In the genomic region with DNA sequence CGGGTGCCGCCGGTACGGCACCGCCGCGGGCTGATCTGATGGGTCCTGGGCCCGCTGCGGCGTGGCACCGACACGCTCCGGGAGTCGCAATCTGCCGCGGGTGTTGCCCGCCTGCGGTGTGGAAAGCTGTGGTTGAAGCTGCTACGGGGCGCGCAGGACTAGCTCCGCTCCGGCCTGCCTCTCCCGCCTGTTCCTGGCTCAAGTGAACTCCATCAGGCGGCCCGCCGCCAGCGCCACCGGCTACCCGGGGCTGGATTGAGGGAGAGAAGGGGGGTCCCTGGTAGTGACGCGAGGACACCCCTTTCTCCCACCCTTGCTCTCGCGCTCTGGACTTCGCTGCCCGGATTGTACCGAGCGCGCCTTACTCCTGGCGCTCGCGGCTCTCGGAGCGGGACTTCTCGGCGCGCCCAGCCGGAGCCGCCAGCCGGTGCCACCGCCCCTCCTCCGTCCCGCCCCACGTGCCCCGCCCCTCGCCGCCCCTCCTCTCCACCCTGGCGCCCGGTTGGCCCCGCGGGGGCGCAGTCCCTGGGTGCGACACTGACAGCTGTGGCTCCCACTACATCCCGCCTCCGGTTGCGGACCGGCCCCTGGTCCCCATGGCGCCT, we compare ENCODE assay signal across 8 mouse cellular contexts.
DNase-seq lines count a peak whose midpoint lies in the region; ATAC-seq and TF ChIP-seq lines count a peak whose summit lies in the region.

No protein-coding gene starts in this region.

- no peaks in the 10 kb centered on the region for H3K4me1 ChIP-seq in thymus, adult 2 months (replicated peaks; ENCODE audit: control insufficient read depth, insufficient read depth, low read length)
- H3K4me1 ChIP-seq in embryonic fibroblast, embryonic 13.5 days (ENCODE audit: control insufficient read depth, insufficient read depth, low read length) = peaks cover 4% of the 10 kb centered on the region
- H3K4me1 ChIP-seq in heart, embryonic 11.5 days (ENCODE audit: control insufficient read depth, insufficient read depth, low read length) = peaks cover 9% of the 10 kb centered on the region; the same call in 1 of the 2 replicates
- peaks cover 20% of the 10 kb centered on the region for H3K4me1 ChIP-seq in kidney, embryonic 15.5 days
- H3K4me1 ChIP-seq in liver, embryonic 11.5 days (replicated peaks; ENCODE audit: control insufficient read depth, insufficient read depth, low read length) = peaks cover 2% of the 10 kb centered on the region; the same call in 1 of the 2 replicates

- no peak for DNase-seq in thymus, adult 2 months
- no peak for DNase-seq in thymus, postnatal 0 days (ENCODE audit: low spot score)
- DNase-seq in liver, embryonic 11.5 days (ENCODE audit: low spot score) = peak; percentile 82
- peak; percentile 91 for DNase-seq in neural tube, embryonic 10.5 days (ENCODE audit: extremely low spot score, low spot score)
- DNase-seq in thymus, postnatal 36 days = peak; percentile 7 to 8

- TF ChIP-seq CTCF in thymus, adult 2 months (IDR thresholded peaks at IDR 0.05; ENCODE audit: borderline replicate concordance, control insufficient read depth, extremely low read depth, insufficient read depth, low read length, poor library complexity) = no peak
- 0 out of 2 replicates have a peak, but pooled peaks have one; percentile 13 for TF ChIP-seq CTCF in embryonic fibroblast, embryonic 13.5 days (IDR thresholded peaks at IDR 0.05; ENCODE audit: borderline replicate concordance, insufficient read depth, low read length)

- peak; percentile 75 for ATAC-seq in heart, embryonic 11.5 days (replicated peaks; ENCODE audit: insufficient number of reproducible peaks, low FRiP score, low TSS enrichment)
- peak; percentile 87 for ATAC-seq in kidney, embryonic 15.5 days (replicated peaks; ENCODE audit: low FRiP score)
- peak; percentile 71 for ATAC-seq in liver, embryonic 11.5 days (replicated peaks; ENCODE audit: low FRiP score)

- no peaks in the 10 kb centered on the region for H3K36me3 ChIP-seq in thymus, adult 2 months (ENCODE audit: control insufficient read depth, insufficient read depth, low read length)
- no peaks in the 10 kb centered on the region for H3K36me3 ChIP-seq in heart, embryonic 11.5 days (ENCODE audit: control insufficient read depth, insufficient read depth, low read length)
- 0 out of 2 replicates have a peak, but pooled peaks cover under 1% of the 10 kb centered on the region for H3K36me3 ChIP-seq in kidney, embryonic 15.5 days
- no peaks in the 10 kb centered on the region for H3K36me3 ChIP-seq in liver, embryonic 11.5 days (ENCODE audit: control insufficient read depth, insufficient read depth, low read length)

- WGBS in thymus, adult 2 months = 2% methylated on average over 67 of the region's 68 CpGs
- WGBS in heart, embryonic 11.5 days (ENCODE audit: insufficient replicate concordance) = under 1% methylated on average over 59 of the region's 68 CpGs
- under 1% methylated on average over 64 of the region's 68 CpGs for WGBS in kidney, embryonic 15.5 days
- WGBS in liver, embryonic 11.5 days = under 1% methylated on average over 65 of the region's 68 CpGs

- H3K27me3 ChIP-seq in thymus, adult 2 months (ENCODE audit: control insufficient read depth, insufficient read depth, low read length) = peaks cover 6% of the 10 kb centered on the region; the same call in 1 of the 2 replicates
- H3K27me3 ChIP-seq in heart, embryonic 11.5 days (ENCODE audit: control insufficient read depth, insufficient read depth, low read length) = no peaks in the 10 kb centered on the region
- H3K27me3 ChIP-seq in kidney, embryonic 15.5 days = peaks cover 3% of the 10 kb centered on the region; the same call in 1 of the 2 replicates
- H3K27me3 ChIP-seq in liver, embryonic 11.5 days (replicated peaks; ENCODE audit: control insufficient read depth, insufficient read depth, low read length) = peaks cover 33% of the 10 kb centered on the region

- TF ChIP-seq POLR2A in thymus, adult 2 months (IDR thresholded peaks at IDR 0.05; ENCODE audit: control insufficient read depth, extremely low read depth, insufficient read depth, low read length, poor library complexity) = no peak
- peak; percentile 93 for TF ChIP-seq POLR2A in embryonic fibroblast, embryonic 13.5 days (IDR thresholded peaks at IDR 0.05; ENCODE audit: low read depth, low read length)

- H3K4me2 ChIP-seq in heart, embryonic 11.5 days = peak overlapping the region; percentile 75
- H3K4me2 ChIP-seq in kidney, embryonic 15.5 days = peak overlapping the region; percentile 83
- peak overlapping the region; percentile 75 for H3K4me2 ChIP-seq in liver, embryonic 11.5 days

- H3K9ac ChIP-seq in heart, embryonic 11.5 days (ENCODE audit: low read depth, low read length) = peak overlapping the region; percentile 91
- H3K9ac ChIP-seq in kidney, embryonic 15.5 days = peak overlapping the region; percentile 88
- H3K9ac ChIP-seq in liver, embryonic 11.5 days (ENCODE audit: low read depth, low read length) = peak overlapping the region; percentile 71

- peak overlapping the region; percentile 20 for H3K4me3 ChIP-seq in thymus, adult 2 months (ENCODE audit: control insufficient read depth, insufficient read depth, low read length)
- peak overlapping the region; percentile 83 for H3K4me3 ChIP-seq in embryonic fibroblast, embryonic 13.5 days (ENCODE audit: insufficient read depth, low read length)
- H3K4me3 ChIP-seq in heart, embryonic 11.5 days (ENCODE audit: low read depth, low read length) = peak overlapping the region; percentile 65
- H3K4me3 ChIP-seq in kidney, embryonic 15.5 days (replicated peaks) = peak overlapping the region; percentile 83
- peak overlapping the region; percentile 59 for H3K4me3 ChIP-seq in liver, embryonic 11.5 days (ENCODE audit: low read depth, low read length)

- no peak overlapping the region for H3K27ac ChIP-seq in thymus, adult 2 months (ENCODE audit: control insufficient read depth, insufficient read depth, low read length)
- H3K27ac ChIP-seq in embryonic fibroblast, embryonic 13.5 days (ENCODE audit: insufficient read depth, low read length) = peak overlapping the region; percentile 69; the same call in 1 of the 2 replicates
- peak overlapping the region; percentile 87 for H3K27ac ChIP-seq in heart, embryonic 11.5 days (ENCODE audit: low read depth, low read length)
- H3K27ac ChIP-seq in kidney, embryonic 15.5 days = peak overlapping the region; percentile 95
- peak overlapping the region; percentile 77 for H3K27ac ChIP-seq in liver, embryonic 11.5 days (ENCODE audit: low read depth, low read length)

- H3K9me3 ChIP-seq in heart, embryonic 11.5 days (replicated peaks; ENCODE audit: control insufficient read depth, low read length) = no peaks in the 10 kb centered on the region
- H3K9me3 ChIP-seq in kidney, embryonic 15.5 days (replicated peaks) = no peaks in the 10 kb centered on the region
- H3K9me3 ChIP-seq in liver, embryonic 11.5 days (ENCODE audit: control insufficient read depth, low read length) = no peaks in the 10 kb centered on the region

Comparison
In these comparisons a context has a peak if more than half of its experiments do, and no peak if none do; other contexts are left out.
1. DNase-seq: peak in liver, embryonic 11.5 days (single experiment), neural tube, embryonic 10.5 days (single experiment) and thymus, postnatal 36 days (2 of 2); none in thymus, adult 2 months (single experiment) and thymus, postnatal 0 days (single experiment).
2. H3K4me3 ChIP-seq: peak in every context shown above with its lines; median percentile 83 in embryonic fibroblast, embryonic 13.5 days; 83 in kidney, embryonic 15.5 days; 65 in heart, embryonic 11.5 days; 59 in liver, embryonic 11.5 days; 20 in thymus, adult 2 months.
3. Peak in every context shown above with its lines, with median percentiles within 50 percentile points of each other: ATAC-seq, H3K4me2 ChIP-seq and H3K9ac ChIP-seq.